Mouse (Mus musculus): ENCODE measurements around the gene Wipi2. TPM values are rescaled to one million over a fixed set of nuclear protein-coding genes. Genes with fewer than 3 reads are reported as not detected.
A peak's percentile ranks its signal among the peaks of the same experiment; 100 is the strongest.

The Wipi2 gene
- polyA plus RNA-seq, 1 experiment from 2014 or later = 61.2 TPM

DNA sequence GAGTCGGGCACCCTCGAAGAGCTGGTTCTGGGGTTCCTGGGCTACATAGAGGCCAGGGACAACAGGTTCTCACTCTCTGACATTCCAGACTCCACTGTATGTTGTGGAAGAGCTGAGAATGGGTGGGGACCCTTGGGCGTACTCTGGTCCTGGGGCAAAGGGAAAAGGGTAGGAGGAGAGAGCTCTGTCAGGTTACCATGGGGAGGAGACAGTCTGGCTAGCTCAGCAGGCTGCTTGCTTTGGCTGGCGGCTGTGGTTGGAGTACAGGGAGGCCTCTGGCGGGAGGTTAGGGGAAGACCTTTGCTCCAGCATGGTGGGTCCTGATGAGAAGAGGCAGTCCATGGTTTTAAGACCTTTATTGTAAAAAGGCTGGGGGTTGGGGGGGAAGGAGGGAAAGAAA, 12.6 kb downstream of the Wipi2 start:
- no peaks in the 10 kb centered on the region; the same call in none of the 2 replicates for H3K36me3 ChIP-seq (replicated peaks; ENCODE audit: control insufficient read depth, insufficient read depth, low read depth, low read length)
- DNase-seq (ENCODE audit: low spot score) (no peak), ATAC-seq (replicated peaks; ENCODE audit: insufficient number of reproducible peaks, low FRiP score, low TSS enrichment, low read depth) (no peak)
- H3K4me3 ChIP-seq (ENCODE audit: low read depth, low read length) = no peak overlapping the region
- no peak overlapping the region for H3K27ac ChIP-seq (replicated peaks; ENCODE audit: low read depth, low read length)
- WGBS = 80% methylated on average over 5 of the region's 5 CpGs
- no peak overlapping the region for H3K4me2 ChIP-seq (ENCODE audit: low read depth, low read length)
- H3K4me1 ChIP-seq (ENCODE audit: control insufficient read depth, insufficient read depth, low read length) = no peaks in the 10 kb centered on the region
- H3K9ac ChIP-seq (replicated peaks; ENCODE audit: low read length) = no peak overlapping the region
- no peaks in the 10 kb centered on the region for H3K9me3 ChIP-seq (replicated peaks; ENCODE audit: control insufficient read depth, low read length)
- H3K27me3 ChIP-seq (ENCODE audit: control insufficient read depth, insufficient read depth, low read length) = no peaks in the 10 kb centered on the region

- H3K9me3 ChIP-seq (replicated peaks; ENCODE audit: control insufficient read depth, low read length) = no peaks in the 10 kb centered on the region
- DNase-seq (ENCODE audit: low spot score) (no peak), ATAC-seq (replicated peaks; ENCODE audit: insufficient number of reproducible peaks, low FRiP score, low TSS enrichment, low read depth) (no peak)
- H3K9ac ChIP-seq (replicated peaks; ENCODE audit: low read length) = no peak overlapping the region
- H3K4me3 ChIP-seq (ENCODE audit: low read depth, low read length) = no peak overlapping the region
- no peaks in the 10 kb centered on the region for H3K27me3 ChIP-seq (ENCODE audit: control insufficient read depth, insufficient read depth, low read length)
- no peaks in the 10 kb centered on the region; the same call in none of the 2 replicates for H3K36me3 ChIP-seq (replicated peaks; ENCODE audit: control insufficient read depth, insufficient read depth, low read depth, low read length)
- H3K27ac ChIP-seq (replicated peaks; ENCODE audit: low read depth, low read length) = no peak overlapping the region
- no peaks in the 10 kb centered on the region for H3K4me1 ChIP-seq (ENCODE audit: control insufficient read depth, insufficient read depth, low read length)
- WGBS = 86% methylated on average over 6 of the region's 6 CpGs
- H3K4me2 ChIP-seq (ENCODE audit: low read depth, low read length) = no peak overlapping the region
Measured at GRCm38 (mm10) chr5:142641331-142642051, 14.0 kb downstream of the Wipi2 start.

DNA sequence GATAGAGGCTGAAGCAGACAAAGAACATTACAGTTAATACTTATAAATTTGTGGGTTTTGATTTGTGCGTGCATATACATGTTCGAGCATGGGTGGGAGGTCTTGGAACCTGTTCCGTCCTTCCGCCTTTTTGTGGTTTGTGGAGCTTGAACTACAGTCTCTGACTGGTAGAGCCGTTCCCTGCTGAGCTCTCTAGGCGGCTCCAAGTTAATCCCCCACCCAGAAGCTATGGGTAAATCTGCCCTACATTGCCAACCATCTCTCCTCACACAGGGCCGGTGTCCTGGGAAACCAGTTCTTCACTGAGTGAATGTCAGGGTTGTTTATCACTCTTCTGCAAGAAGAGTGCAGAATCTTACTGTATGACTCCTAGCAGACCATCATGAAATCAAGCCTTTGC, 20.7 kb downstream of the Wipi2 start:
- Histone ChIP-seq H3K27ac (replicated peaks; ENCODE audit: low read depth, low read length) (no peak overlapping the region), H3K9me3 (replicated peaks; ENCODE audit: control insufficient read depth, low read length) (no peaks in the 10 kb centered on the region), H3K9ac (replicated peaks; ENCODE audit: low read length) (no peak overlapping the region), H3K4me1 (ENCODE audit: control insufficient read depth, insufficient read depth, low read length) (peaks cover 4% of the 10 kb centered on the region; the same call in 1 of the 2 replicates), H3K4me3 (ENCODE audit: low read depth, low read length) (no peak overlapping the region), H3K36me3 (replicated peaks; ENCODE audit: control insufficient read depth, insufficient read depth, low read depth, low read length) (no peaks in the 10 kb centered on the region), H3K4me2 (ENCODE audit: low read depth, low read length) (no peak overlapping the region), H3K27me3 (ENCODE audit: control insufficient read depth, insufficient read depth, low read length) (no peaks in the 10 kb centered on the region)
- WGBS = 84% methylated on average over 7 of the region's 7 CpGs
- ATAC-seq (replicated peaks; ENCODE audit: insufficient number of reproducible peaks, low FRiP score, low TSS enrichment, low read depth) (no peak), DNase-seq (ENCODE audit: low spot score) (no peak)

DNA sequence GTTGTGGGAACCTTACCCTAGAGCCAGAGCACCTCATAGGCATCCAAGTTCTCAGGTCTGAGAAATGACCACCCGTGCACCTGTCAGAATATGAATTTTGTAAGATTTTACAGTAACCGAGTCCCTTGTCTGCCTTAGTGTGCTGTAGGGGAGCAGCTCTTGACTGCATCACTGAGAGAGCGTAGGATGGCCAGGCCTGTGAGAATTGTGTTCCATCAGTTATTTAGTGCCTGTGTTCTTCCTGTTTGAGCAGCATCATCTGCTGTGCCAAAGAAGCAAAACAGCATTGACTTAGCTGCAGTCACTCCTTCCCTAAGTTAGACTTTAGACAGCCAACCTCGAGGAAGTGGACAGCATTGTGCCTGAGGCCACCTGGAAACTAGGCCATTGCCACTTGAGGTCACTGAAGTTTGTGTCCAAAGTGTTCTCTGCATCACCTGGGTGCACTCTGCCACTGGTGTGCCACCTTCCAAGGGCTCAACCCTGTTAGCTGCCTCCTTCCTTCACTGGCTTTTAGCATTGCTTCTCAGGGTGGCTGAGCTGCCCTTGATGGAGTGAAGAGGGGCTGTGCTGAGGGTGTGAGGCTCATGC, 22.1 kb downstream of the Wipi2 start:
- ATAC-seq (replicated peaks; ENCODE audit: insufficient number of reproducible peaks, low FRiP score, low TSS enrichment, low read depth) (no peak), DNase-seq (ENCODE audit: low spot score) (no peak)
- H3K9ac ChIP-seq (replicated peaks; ENCODE audit: low read length) = no peak overlapping the region
- H3K4me3 ChIP-seq (ENCODE audit: low read depth, low read length) = no peak overlapping the region
- peaks cover 4% of the 10 kb centered on the region; the same call in 1 of the 2 replicates for H3K4me1 ChIP-seq (ENCODE audit: control insufficient read depth, insufficient read depth, low read length)
- no peaks in the 10 kb centered on the region for H3K27me3 ChIP-seq (ENCODE audit: control insufficient read depth, insufficient read depth, low read length)
- H3K27ac ChIP-seq (replicated peaks; ENCODE audit: low read depth, low read length) = no peak overlapping the region
- H3K4me2 ChIP-seq (ENCODE audit: low read depth, low read length) = no peak overlapping the region
- WGBS = 83% methylated on average over 4 of the region's 4 CpGs
- H3K36me3 ChIP-seq (replicated peaks; ENCODE audit: control insufficient read depth, insufficient read depth, low read depth, low read length) = no peaks in the 10 kb centered on the region
- no peaks in the 10 kb centered on the region for H3K9me3 ChIP-seq (replicated peaks; ENCODE audit: control insufficient read depth, low read length)

DNA sequence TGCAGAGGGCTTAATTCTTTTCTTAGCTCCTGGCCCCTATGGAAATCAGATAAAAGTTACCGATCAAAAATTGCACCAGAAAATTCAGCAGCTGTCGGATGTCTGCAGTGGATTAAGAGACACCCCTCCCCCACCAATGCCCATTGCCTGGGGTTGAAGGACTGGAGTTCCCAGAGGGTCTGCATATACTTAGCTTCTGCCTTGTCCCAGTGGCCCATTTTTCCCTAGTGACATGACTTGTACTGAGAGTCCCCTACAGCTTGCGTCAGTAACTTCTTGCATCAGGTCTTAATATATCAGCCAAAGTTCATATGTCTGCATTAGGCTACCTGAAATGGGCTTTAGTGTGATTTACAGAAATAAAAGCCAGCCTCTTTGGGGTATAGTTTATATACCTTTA, 22.9 kb downstream of the Wipi2 start:
- no peaks in the 10 kb centered on the region for H3K9me3 ChIP-seq (replicated peaks; ENCODE audit: control insufficient read depth, low read length)
- 43% methylated on average over 3 of the region's 3 CpGs for WGBS
- H3K27me3 ChIP-seq (ENCODE audit: control insufficient read depth, insufficient read depth, low read length) = no peaks in the 10 kb centered on the region
- no peak overlapping the region for H3K9ac ChIP-seq (replicated peaks; ENCODE audit: low read length)
- H3K4me3 ChIP-seq (ENCODE audit: low read depth, low read length) = no peak overlapping the region
- no peak overlapping the region for H3K27ac ChIP-seq (replicated peaks; ENCODE audit: low read depth, low read length)
- no peak overlapping the region for H3K4me2 ChIP-seq (ENCODE audit: low read depth, low read length)
- no peaks in the 10 kb centered on the region for H3K36me3 ChIP-seq (replicated peaks; ENCODE audit: control insufficient read depth, insufficient read depth, low read depth, low read length)
- DNase-seq (ENCODE audit: low spot score) (peak; percentile 23), ATAC-seq (replicated peaks; ENCODE audit: insufficient number of reproducible peaks, low FRiP score, low TSS enrichment, low read depth) (no peak)
- peaks cover 4% of the 10 kb centered on the region; the same call in 1 of the 2 replicates for H3K4me1 ChIP-seq (ENCODE audit: control insufficient read depth, insufficient read depth, low read length)

DNA sequence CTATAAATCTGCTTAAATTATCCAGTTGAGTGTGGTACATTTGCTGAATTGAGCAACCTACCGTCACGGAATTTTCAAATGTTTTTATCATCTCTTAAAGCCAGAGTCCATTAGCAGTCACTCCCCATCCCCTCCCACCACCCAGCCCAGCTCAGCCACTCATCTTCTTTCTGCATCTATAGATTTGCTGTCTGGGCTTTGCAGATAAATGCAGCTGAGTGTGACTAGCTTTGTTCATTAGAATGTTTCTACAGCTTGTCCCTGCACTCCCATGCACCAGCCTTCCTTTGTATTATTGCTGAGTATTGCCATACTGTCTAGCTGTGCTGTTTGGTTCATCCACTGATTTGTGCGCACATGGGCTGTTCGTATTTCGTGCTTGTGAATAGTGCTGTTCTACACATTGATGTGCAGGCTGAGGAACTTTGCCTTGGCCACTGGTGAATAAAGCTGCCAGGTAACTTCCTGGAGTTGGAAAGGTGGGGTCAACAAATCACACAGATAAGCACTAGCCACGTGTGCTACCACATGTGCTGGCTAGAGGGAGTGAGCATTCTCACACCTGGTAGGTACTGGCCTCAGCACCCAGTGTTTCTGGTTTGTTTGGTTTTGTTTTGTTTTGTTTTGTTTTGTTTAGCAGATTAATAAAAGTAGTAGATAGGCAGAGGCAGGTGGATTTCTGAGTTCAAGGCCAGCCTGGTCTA, 23.4 kb downstream of the Wipi2 start:
- H3K4me1 ChIP-seq (ENCODE audit: control insufficient read depth, insufficient read depth, low read length) = peaks cover 4% of the 10 kb centered on the region; the same call in 1 of the 2 replicates

DNA sequence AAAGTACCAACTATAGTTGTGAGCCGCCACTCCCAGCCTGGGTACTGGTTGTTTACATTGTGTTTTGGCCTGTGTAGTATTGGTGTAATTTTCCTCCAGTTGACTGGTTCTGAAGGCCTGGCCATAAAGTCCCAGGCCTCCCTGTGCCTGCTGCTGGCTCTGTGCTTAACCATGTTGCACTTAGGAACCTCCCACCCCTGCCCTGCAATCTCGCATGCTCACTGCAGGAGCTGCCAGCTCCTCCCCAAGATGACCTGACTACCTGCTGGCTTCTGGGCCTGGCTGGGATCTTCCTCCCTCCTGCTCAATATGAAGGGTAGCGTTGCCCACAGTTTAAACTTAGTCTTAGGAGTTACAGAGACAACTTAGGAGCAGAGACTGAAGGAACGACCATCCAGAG, 24.8 kb downstream of the Wipi2 start:
- no peaks in the 10 kb centered on the region for H3K36me3 ChIP-seq (replicated peaks; ENCODE audit: control insufficient read depth, insufficient read depth, low read depth, low read length)
- H3K9ac ChIP-seq (replicated peaks; ENCODE audit: low read length) = no peak overlapping the region
- H3K4me2 ChIP-seq (ENCODE audit: low read depth, low read length) = no peak overlapping the region
- no peaks in the 10 kb centered on the region for H3K27me3 ChIP-seq (ENCODE audit: control insufficient read depth, insufficient read depth, low read length)
- DNase-seq (ENCODE audit: low spot score) (no peak), ATAC-seq (replicated peaks; ENCODE audit: insufficient number of reproducible peaks, low FRiP score, low TSS enrichment, low read depth) (no peak)
- no peak overlapping the region for H3K27ac ChIP-seq (replicated peaks; ENCODE audit: low read depth, low read length)
- 76% methylated on average over 4 of the region's 4 CpGs for WGBS
- H3K4me3 ChIP-seq (ENCODE audit: low read depth, low read length) = no peak overlapping the region
- H3K4me1 ChIP-seq (ENCODE audit: control insufficient read depth, insufficient read depth, low read length) = peaks cover 4% of the 10 kb centered on the region; the same call in 1 of the 2 replicates
- no peaks in the 10 kb centered on the region for H3K9me3 ChIP-seq (replicated peaks; ENCODE audit: control insufficient read depth, low read length)

More for the DNA sequence above, 23.4 kb downstream of the Wipi2 start:
- Histone ChIP-seq H3K27ac (replicated peaks; ENCODE audit: low read depth, low read length) (no peak overlapping the region), H3K4me2 (ENCODE audit: low read depth, low read length) (no peak overlapping the region), H3K4me3 (ENCODE audit: low read depth, low read length) (no peak overlapping the region), H3K9ac (replicated peaks; ENCODE audit: low read length) (no peak overlapping the region), H3K27me3 (ENCODE audit: control insufficient read depth, insufficient read depth, low read length) (no peaks in the 10 kb centered on the region), H3K36me3 (replicated peaks; ENCODE audit: control insufficient read depth, insufficient read depth, low read depth, low read length) (no peaks in the 10 kb centered on the region), H3K9me3 (replicated peaks; ENCODE audit: control insufficient read depth, low read length) (no peaks in the 10 kb centered on the region)
- DNase-seq (ENCODE audit: low spot score) (no peak), ATAC-seq (replicated peaks; ENCODE audit: insufficient number of reproducible peaks, low FRiP score, low TSS enrichment, low read depth) (no peak)
- 90% methylated on average over 6 of the region's 6 CpGs for WGBS
